Mouse (Mus musculus): Measurements from ENCODE around the gene St6gal1.

GRCm38 (mm10) chr16:23250556-23251444, 26.3 kb downstream of the St6gal1 start:
- no peak for TF ChIP-seq GATA1 (IDR thresholded peaks at IDR 0.05; ENCODE audit: low read length)
- no peak for TF ChIP-seq TAL1 (IDR thresholded peaks at IDR 0.05; ENCODE audit: low read length)

Measured in erythroblast, embryonic 14.5 days (primary cell).